Mouse (Mus musculus) neural tube, embryonic 14.5 days (tissue): ENCODE results near the gene Ddias. TPM values are rescaled to one million over a fixed set of nuclear protein-coding genes. Genes with fewer than 3 reads are reported as not detected.
"Not testable (repeated sequence)": the region's sequence is repeated elsewhere in the genome, so short reads cannot be mapped to it uniquely, and the experiment has no call there.

ENCODE experiments used
- ATAC-seq: fragments of 200-750 bp; cut with Nextera tagmentation; 2 replicates; pipeline ENCODE4 v1.8.0; 2017; ENCODE audit warnings: low read depth, mild to moderate bottlenecking, moderate TSS enrichment, moderate library complexity
- H3K27ac ChIP-seq: fragments of 300-500 bp; sonication (generic); 2 replicates; pipeline ENCODE4 v1.5.1; 2014; ENCODE audit warnings: low read depth, mild to moderate bottlenecking, control low read depth, low read length, moderate library complexity, mixed read lengths
- H3K27me3 ChIP-seq: fragments of 300-500 bp; sonication (generic); 2 replicates; pipeline ENCODE4 v1.6.1; 2014; ENCODE audit warnings: low read length; ENCODE audit not compliant: control insufficient read depth, insufficient read depth
- H3K36me3 ChIP-seq: fragments of 300-500 bp; sonication (generic); 2 replicates; pipeline ENCODE4 v1.6.1; 2014; ENCODE audit warnings: low read length, mixed read lengths; ENCODE audit not compliant: control insufficient read depth, insufficient read depth
- H3K4me1 ChIP-seq: fragments of 300-500 bp; sonication (generic); 2 replicates; pipeline ENCODE4 v1.6.1; 2014; ENCODE audit warnings: low read length; ENCODE audit not compliant: control insufficient read depth, insufficient read depth
- H3K4me2 ChIP-seq: fragments of 300-500 bp; sonication (generic); 2 replicates; pipeline ENCODE4 v1.6.1; 2014; ENCODE audit warnings: mild to moderate bottlenecking, low read depth, low read length, control low read depth
- H3K4me3 ChIP-seq: fragments of 300-500 bp; sonication (generic); 2 replicates; pipeline ENCODE4 v1.5.1; 2014; ENCODE audit warnings: low read depth, low read length, control low read depth, mixed read lengths
- H3K9ac ChIP-seq: fragments of 300-500 bp; sonication (generic); replicated peaks from 2 replicates; pipeline ENCODE4 v1.6.1; 2014; ENCODE audit warnings: low read depth, mild to moderate bottlenecking, control low read depth, low read length, mixed read lengths
- H3K9me3 ChIP-seq: fragments of 300-500 bp; sonication (generic); 2 replicates; pipeline ENCODE4 v1.6.1; 2016; ENCODE audit warnings: low read length; ENCODE audit not compliant: control insufficient read depth
- WGBS: fragments of 180-500 bp; shearing (Covaris S2); extraction: QIAGEN DNeasy Blood & Tissue Kit; methylation state at CpG from one replicate; pipeline ENCODE4 v1.1.7; 2014; 5-methylcytosine and 5-hydroxymethylcytosine counted together
- polyA plus RNA-seq: library from polyadenylated mRNA; unstranded; fragments of >200 nt; fragmentation: Nextera tagmentation; extraction: Ambion mirVana; gene quantifications from 2 replicates; pipeline ENCODE4 v1.2.1, GENCODE M21; 2014

Ddias gene
- polyA plus RNA-seq: 3.7 and 4.1 TPM in 2 replicates

- peak; percentile 92 for ATAC-seq
- H3K27me3 ChIP-seq: no peaks in the 10 kb centered on the region
- no peaks in the 10 kb centered on the region for H3K36me3 ChIP-seq
- peak within 1 kb of the TSS; percentile 82 for H3K4me2 ChIP-seq
- H3K4me3 ChIP-seq: peak within 1 kb of the TSS; percentile 52
- peak within 1 kb of the TSS; percentile 89 for H3K27ac ChIP-seq
- peak within 1 kb of the TSS; percentile 57 for H3K9ac ChIP-seq
- WGBS: under 1% methylated on average over 53 of the region's 53 CpGs
- peaks cover 4% of the 10 kb centered on the region; the same call in 1 of the 2 replicates for H3K4me1 ChIP-seq
- no peaks in the 10 kb centered on the region for H3K9me3 ChIP-seq
Observed at GRCm38 (mm10) chr7:92874116-92874675, at the start of gene Ddias, which contains the start of gene Prcp. Gene Ddias, minus strand, starts transcription at chr7:92874247. Gene Prcp, plus strand, starts transcription at chr7:92874470.

GRCm38 (mm10) chr7:92920857-92921172, 46.8 kb upstream of the Ddias start:
- no peaks in the 10 kb centered on the region for H3K27me3 ChIP-seq
- no peak overlapping the region for H3K4me3 ChIP-seq
- H3K27ac ChIP-seq: no peak overlapping the region
- no peaks in the 10 kb centered on the region for H3K4me1 ChIP-seq
- no peaks in the 10 kb centered on the region for H3K9me3 ChIP-seq
- ATAC-seq: no peak
- H3K36me3 ChIP-seq: no peaks in the 10 kb centered on the region
- 72% methylated on average over 2 of the region's 2 CpGs for WGBS
- H3K4me2 ChIP-seq: no peak overlapping the region
- H3K9ac ChIP-seq: no peak overlapping the region

DNA sequence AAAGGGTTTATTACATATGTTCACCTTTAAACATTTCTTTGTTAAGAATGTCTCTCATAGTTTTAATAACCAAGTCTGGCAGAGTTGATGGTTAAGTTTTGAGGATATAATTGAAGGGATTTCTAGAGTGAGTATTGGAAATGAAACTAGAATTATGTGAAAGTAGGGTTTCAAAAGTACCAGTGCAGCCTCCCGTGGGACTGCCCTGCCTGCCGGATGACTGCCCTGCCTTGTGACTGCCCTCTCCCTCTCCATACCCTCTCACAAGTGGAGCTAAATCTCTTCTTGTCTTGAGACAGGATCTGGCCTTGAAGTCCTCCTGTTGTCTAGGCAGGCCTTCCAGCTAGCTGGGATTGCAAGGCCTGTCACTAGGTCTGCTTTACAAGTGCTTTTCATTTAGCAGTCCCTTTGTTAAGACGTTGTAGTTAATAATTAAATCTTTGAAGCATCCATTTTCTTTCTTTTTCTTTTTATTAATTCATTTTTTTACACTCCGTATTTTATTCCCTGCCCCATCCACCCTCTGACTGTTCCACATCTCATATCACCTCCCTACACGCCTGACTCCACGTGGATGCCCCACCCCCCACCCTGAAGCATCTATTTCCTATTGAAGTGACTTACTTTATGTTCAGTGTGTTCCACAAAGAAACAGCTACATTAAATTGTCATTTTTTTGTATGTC, 46.3 kb upstream of the Ddias start:
- H3K4me3 ChIP-seq: no peak overlapping the region
- no peaks in the 10 kb centered on the region for H3K4me1 ChIP-seq
- no peaks in the 10 kb centered on the region for H3K9me3 ChIP-seq
- H3K9ac ChIP-seq: no peak overlapping the region
- no peaks in the 10 kb centered on the region for H3K36me3 ChIP-seq
- H3K4me2 ChIP-seq: no peak overlapping the region
- WGBS: 74% methylated on average over 6 of the region's 6 CpGs
- no peak for ATAC-seq
- no peaks in the 10 kb centered on the region for H3K27me3 ChIP-seq
- H3K27ac ChIP-seq: no peak overlapping the region

DNA sequence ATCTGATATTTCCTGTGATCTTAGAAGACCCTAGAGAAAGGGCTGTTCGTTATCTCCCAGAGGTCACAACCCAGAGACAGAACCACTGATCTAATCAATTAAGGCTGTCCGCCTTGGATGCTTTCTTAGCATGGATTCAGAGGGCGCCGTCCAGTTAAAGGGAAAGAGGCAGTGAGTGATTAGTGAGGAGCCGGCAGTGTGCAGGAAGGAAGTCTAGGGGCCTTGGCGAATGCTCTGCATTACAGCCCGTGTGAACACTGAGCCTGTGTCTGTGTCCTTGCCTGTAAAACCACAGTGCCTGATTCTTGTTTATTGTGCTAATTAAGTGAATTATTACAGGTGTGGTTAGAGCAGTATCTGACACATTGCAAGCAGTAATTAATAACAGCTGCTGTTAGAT, 30.2 kb upstream of the Ddias start:
- ATAC-seq, H3K4me1 ChIP-seq, H3K9me3 ChIP-seq, H3K27me3 ChIP-seq, H3K4me2 ChIP-seq, H3K36me3 ChIP-seq, H3K9ac ChIP-seq, H3K4me3 ChIP-seq, H3K27ac ChIP-seq: not testable (repeated sequence)
- WGBS: 61% methylated on average over 7 of the region's 7 CpGs

DNA sequence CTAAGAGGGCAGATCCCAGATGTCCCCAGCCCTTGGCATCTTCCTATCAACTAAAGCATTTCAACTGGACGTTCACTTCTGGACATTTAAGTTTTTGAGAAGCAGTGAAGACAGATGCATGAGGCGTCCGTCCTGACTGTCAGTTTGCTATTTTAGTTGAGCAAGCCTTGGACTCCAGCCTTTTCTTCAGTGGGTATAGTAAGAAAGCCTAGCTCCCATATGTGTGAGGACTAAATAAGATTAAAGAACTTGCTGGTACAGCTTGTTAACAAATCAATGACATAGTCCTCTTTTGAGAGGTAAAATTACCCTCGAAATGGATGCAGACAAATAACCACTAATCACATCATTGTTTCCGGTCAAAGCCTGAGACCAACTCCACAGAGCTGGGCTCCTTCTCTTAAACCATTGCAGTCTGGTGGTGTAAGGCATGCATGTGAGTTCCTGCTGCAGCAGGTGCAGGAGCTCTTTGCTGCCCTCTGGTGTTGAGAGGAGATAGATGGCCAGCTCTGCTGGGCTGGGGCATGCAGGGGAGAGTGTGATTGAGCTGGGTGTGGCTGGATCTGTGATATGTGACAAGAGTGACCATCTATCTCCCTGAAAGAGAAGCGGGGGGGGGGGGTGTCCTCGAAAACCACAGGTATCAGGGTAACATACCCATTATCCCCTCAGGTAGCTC, 29.5 kb upstream of the Ddias start:
- Histone ChIP-seq H3K27ac (no peak overlapping the region), H3K27me3 (no peaks in the 10 kb centered on the region), H3K4me2 (no peak overlapping the region), H3K36me3 (no peaks in the 10 kb centered on the region), H3K9ac (no peak overlapping the region), H3K4me3 (no peak overlapping the region), H3K9me3 (no peaks in the 10 kb centered on the region), H3K4me1 (no peaks in the 10 kb centered on the region)
- peak; percentile 95 for ATAC-seq
- 53% methylated on average over 7 of the region's 7 CpGs for WGBS

GRCm38 (mm10) chr7:92897021-92897420, 23.0 kb upstream of the Ddias start:
- 52% methylated on average over 2 of the region's 2 CpGs for WGBS
- no peaks in the 10 kb centered on the region for H3K4me1 ChIP-seq
- no peaks in the 10 kb centered on the region for H3K36me3 ChIP-seq
- peak; percentile 38; the same call in 1 of the 2 replicates for ATAC-seq
- H3K9ac ChIP-seq: no peak overlapping the region
- H3K4me2 ChIP-seq: no peak overlapping the region
- H3K9me3 ChIP-seq: no peaks in the 10 kb centered on the region
- H3K27ac ChIP-seq: no peak overlapping the region
- H3K27me3 ChIP-seq: no peaks in the 10 kb centered on the region
- no peak overlapping the region for H3K4me3 ChIP-seq

DNA sequence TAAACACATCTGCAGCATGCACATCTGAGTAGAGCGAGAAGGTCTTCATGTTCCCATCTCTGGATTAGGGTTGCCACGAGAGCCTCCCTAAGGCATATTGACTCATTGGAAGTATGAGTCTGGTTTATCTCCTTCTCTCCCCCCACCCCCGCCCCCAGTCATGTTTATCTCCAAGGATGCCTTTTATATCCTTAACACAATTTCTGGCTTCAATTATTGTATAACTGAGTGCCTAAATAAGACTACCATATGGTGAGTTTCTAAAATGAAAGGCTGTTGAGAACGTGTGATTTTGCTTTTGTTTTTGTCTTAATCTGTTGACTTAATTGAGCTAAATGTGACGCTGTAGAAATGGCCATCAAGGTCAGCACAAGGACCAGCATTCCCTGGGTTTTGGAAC, 22.0 kb upstream of the Ddias start:
- ATAC-seq: no peak
- H3K9ac ChIP-seq: no peak overlapping the region
- no peaks in the 10 kb centered on the region for H3K4me1 ChIP-seq
- H3K4me3 ChIP-seq: no peak overlapping the region
- H3K36me3 ChIP-seq: no peaks in the 10 kb centered on the region
- H3K27me3 ChIP-seq: no peaks in the 10 kb centered on the region
- no peaks in the 10 kb centered on the region for H3K9me3 ChIP-seq
- 85% methylated on average over 5 of the region's 5 CpGs for WGBS
- H3K4me2 ChIP-seq: no peak overlapping the region
- no peak overlapping the region for H3K27ac ChIP-seq

DNA sequence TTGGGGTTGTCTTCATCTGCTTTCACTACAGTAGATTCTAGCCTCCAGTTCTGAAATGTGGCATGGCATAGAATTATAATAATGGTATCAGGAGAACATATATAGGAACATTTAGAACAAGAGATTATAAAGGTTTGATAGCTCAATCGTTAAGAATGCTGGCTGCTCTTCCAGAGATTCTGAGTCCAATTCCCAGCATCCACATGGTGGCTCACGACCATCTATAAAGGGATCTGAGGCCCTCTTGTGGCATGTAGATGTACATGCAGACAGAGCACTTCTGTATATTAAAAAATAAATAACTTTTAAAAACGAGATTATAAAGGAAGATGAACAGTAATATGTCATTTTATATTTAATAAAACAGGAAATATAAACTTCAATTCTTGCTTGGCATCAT, 19.4 kb upstream of the Ddias start:
- no peaks in the 10 kb centered on the region for H3K4me1 ChIP-seq
- H3K4me2 ChIP-seq: no peak overlapping the region
- H3K9ac ChIP-seq: no peak overlapping the region
- no peaks in the 10 kb centered on the region for H3K9me3 ChIP-seq
- no peak overlapping the region for H3K4me3 ChIP-seq
- H3K27me3 ChIP-seq: no peaks in the 10 kb centered on the region
- WGBS: 51% methylated on average over 3 of the region's 3 CpGs
- no peak overlapping the region for H3K27ac ChIP-seq
- H3K36me3 ChIP-seq: no peaks in the 10 kb centered on the region
- no peak for ATAC-seq

GRCm38 (mm10) chr7:92890618-92891230, 16.7 kb upstream of the Ddias start:
- Histone ChIP-seq H3K9ac (no peak overlapping the region), H3K4me2 (no peak overlapping the region), H3K36me3 (no peaks in the 10 kb centered on the region), H3K4me3 (no peak overlapping the region), H3K4me1 (no peaks in the 10 kb centered on the region), H3K27me3 (no peaks in the 10 kb centered on the region), H3K27ac (no peak overlapping the region), H3K9me3 (no peaks in the 10 kb centered on the region)
- ATAC-seq: no peak
- WGBS: 30% methylated on average over 4 of the region's 4 CpGs
